Mouse (Mus musculus) mature B cell (primary cell): Measurements from ENCODE around the gene Slc41a2.

Source experiments
- in situ Hi-C: fragments of 300-500 bp; cut with MboI; formaldehyde crosslinking; loops from 2 replicates; pipeline ENCODE4 v1.14.3; 2019

Slc41a2 gene

DNA sequence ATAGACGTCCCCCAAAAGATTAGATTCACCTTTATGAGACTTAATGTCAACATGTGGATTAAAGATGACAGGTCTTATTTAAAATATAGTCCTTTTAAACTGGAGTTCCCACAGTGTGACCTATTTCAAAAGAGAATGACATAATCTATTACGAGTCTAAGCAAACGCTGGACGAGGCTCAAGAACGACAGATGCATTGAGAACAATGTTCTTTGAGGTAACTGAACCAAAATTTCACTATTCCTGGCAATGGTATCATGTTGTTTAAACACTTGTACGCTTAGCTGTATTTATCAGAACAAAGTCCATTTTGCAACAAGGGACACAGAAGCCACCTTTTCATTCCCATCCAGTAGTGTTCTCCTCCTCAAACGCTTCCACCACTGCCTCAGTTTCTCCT, 27.3 kb downstream of the Slc41a2 start:
- in situ Hi-C loops, result no loop called here

DNA sequence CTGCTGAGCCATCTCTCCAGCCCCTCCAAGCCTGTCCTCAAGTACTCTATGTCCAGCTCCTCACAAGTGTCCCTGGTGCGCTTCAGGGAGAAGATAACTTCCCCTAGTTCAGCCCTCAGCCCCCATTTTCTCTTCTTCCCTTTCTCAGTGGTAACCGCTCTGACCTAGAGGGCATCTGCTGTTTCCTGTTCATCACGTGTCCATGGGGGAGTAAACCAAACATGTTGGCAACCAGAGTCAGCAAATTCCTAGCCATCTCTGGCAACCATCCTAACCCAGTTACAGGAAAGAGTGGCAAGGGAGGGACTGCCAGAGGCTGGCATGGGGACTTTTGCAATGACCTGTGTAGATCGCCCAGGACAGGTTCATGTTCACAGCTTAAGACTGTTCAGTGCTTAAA, 36.0 kb downstream of the Slc41a2 start:
- in situ Hi-C loops, result no loop called here

DNA sequence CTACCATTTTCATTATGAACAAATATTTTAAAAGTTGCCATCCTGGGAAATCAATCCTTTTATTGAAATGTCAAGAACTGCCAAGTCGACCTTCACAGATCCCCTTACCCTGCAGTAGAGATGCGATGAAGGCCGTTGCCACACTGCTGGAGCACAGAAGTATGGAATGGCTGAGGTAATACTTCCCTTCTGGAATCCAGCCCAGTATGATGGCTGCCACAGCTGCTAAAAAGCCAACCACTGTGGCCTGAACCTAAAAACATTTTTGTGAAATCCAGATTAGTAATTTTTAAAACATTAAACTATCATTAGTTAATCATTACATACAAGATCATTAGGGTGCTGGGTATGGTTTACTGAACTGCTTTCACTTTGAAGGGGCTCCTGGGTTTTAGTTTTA, 36.6 kb downstream of the Slc41a2 start:
- in situ Hi-C loops, result no loop called here

DNA sequence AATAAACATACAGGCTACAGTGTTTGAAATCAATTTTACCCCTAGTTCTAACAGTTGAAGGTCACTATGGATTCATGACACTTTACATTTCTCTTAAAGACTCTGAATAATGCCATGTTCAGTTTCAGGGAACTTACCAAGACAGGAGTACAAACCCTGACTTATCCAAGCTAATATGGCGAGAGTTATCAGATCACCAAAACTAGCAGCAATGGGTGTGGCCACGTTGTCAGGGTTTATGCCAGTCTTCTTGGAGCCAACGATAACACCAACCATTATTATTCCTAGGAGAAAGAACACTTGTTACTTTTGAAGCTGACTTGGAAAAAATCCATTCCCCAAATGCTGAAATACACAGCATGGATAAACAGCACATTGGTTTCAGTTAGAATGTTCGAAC, 40.7 kb downstream of the Slc41a2 start:
- in situ Hi-C loops, result no loop called here

DNA sequence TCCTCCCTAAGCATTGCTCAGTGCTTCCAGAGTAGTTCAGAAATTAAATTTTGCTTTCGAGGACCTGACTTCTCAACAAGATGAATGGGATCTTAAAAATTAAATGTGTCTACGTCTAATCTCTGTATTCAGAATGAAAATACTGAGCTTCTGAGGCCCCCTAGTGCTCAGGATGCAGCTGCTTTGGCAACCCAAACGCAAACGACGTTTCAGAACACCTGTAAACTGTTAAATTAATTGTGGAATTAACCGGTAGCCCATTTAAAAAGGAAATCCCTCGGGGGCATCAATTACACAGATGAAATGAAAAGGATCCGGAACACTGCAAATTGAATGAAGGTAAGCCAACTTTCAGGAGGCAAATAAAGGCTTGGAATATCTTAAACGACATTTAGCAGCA, 42.9 kb downstream of the Slc41a2 start:
- in situ Hi-C loops, result no loop called here

DNA sequence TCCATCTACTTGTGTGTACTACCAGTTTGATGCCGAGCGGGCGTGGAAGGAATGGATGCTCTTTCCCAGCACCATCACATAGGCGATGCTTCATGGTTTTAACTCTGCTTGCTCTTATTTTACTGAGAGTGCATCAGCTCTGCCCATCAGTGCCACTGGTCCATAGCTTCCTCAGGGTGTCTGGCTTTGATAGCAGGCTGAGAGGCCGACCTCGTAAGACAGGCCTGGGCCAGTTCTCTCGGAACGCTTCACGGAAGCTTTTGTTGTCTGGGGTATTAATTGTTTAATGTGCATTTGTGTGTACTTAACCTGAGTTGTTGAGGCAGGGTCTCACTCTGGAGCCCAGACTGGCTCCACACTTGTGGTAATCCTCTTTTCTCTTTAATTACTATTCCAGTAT, 44.3 kb downstream of the Slc41a2 start:
- in situ Hi-C loops, result no loop called here

DNA sequence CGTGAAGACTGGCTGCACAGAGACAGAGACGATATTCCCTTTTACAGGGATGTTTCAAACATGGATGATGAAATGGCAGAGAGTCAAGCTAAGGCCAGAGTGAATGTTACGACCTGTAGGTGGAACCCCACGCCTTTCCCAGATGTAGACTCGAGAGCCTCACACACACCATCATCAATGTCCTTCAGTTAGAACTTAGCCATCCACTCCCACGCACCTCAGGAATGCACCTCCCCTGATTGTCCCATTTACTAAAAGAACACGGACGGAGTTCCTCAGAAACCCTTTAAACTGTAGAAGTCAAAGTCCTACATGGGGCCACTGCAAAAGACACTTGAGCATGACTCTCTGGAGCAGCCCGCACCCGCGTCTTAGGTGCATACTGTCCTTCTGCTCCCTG, 46.0 kb downstream of the Slc41a2 start:
- in situ Hi-C loops, result no loop called here

DNA sequence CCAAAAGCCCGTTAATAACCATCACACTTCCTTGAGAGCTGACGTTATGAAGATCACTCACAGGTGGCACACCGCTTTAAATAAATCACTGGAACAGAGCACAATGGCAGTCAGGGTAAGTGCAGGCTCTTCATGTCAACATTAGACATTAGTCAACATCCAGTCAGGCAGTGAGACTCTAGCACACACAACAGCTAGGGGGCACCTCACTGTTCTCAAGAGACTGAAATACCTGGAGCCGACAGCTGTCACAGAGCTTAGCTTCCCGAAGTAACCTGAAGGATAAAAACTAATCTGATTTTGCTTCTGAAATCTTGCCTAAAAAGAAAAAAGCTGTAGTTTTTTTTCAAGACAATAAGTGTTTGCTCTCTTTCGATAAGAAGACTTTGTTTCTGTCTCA, 49.9 kb downstream of the Slc41a2 start:
- in situ Hi-C loops, result no loop called here

DNA sequence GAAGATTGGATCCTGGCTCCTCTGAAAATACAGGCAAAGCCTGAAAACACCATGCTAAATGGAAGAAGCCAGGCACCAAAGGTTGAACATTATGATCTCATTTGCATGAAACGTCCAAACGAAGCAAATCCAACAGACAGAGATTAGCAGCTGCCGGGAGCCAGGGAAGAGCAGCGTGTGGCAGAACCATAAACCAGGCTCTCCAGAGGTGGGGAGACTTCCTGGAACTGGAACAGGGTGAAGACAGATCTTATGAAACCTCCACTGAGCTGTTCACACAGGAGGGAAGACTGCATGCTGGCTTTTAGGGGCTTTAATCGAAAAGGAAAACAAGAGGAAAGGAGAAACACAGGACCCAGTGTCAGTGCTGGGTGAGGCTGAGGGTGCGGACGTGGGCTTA, 51.3 kb downstream of the Slc41a2 start:
- in situ Hi-C loops, result no loop called here

DNA sequence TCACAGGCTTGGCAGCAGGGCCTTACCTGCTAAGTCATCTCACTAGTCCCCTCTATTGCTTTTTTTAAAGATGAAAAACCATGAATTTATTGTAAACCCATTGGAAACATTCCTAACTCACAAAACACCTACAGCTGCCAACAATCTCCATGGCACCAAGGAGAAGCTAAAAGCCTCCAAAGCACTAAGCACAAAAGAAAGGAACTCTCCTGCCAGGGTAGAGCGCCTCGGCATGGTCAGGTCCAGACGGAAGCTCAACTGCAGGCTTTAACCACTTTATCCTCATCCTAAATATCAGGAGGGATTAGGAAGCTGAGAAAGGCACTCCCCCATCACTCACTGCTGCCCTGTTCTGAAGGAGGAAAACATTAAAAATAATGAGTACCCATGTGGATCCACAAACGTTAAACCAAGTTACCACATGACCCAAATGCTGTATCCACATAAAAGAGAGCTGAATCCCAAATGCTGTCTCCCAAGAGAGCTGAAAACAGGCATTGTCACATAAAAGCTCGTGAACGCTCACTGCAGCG, 51.9 kb downstream of the Slc41a2 start:
- in situ Hi-C loops, result no loop called here

DNA sequence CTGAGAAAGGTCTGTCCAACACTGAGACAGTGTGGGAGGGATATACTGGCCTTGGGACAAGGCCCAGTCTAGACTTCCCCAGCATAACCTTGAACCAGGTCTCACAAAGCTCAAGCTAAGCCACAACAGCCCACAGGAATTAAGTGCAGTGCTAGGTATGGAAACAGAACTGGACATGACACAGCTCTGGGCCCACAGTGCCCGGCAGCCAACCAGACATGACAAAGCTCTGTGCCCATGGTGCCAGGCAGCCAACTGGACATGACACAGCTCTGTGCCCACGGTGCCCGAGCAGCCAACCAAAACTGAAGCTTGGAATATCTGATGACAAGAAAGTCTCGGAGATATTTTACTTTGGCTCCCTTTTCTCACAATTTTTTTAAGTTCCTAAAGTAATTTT, 52.8 kb downstream of the Slc41a2 start:
- in situ Hi-C loops, result no loop called here

DNA sequence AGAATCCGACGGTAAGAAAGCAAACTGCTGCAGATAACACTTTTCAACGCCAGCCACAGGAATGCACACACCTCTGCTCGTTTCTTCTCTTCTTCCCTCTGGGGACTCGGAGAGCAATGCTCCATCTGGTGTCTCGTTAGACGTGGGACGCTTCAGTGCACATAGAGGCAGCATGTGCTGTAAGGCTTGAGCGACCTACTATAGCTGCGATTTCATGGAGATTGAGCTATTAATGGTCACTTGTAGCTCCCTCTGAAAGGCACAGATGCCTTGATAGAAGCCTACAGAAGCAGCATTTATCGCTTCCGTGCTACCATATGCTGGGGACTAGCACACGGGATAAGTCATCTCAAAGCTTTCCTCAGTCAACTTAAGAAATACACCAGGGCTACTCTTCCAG, 71.0 kb downstream of the Slc41a2 start:
- in situ Hi-C loops, result no loop called here

DNA sequence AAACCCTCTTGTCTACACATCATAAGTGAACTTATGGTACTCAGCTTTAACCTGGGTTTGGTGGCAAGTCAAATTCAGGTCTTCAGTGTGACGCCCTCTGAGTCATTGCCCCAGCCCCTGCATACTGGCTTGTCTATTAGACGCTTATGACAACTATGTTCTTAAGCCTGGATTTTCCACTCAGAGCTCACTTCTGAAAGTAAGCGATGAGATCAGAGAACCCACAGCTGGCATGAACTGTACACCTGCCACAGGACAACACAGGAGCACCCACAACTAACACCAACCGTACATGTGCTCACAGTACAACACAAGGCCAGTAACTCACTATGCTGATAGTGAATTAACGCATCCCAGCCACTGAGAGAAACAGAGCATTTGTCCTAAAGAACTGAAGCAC, 71.4 kb downstream of the Slc41a2 start:
- in situ Hi-C loops, result no loop called here

DNA sequence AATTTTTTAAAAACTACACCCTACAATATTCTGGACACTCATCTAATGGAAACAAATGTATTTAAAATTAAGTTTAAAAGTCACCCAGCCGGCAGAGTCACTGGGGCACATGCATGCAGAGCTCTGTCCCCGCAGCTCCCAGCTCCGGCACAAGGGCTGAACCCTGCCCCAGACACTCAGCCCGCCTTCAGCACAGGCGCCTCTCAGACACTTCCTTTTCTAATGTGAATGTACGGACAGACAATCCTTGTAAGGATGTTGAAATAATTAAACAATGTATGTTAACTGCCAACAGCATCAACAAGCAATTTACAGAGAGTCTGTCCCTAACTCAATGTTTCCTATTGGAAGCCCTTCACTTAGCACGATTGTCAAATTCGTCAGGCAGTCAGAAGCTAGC, 73.0 kb downstream of the Slc41a2 start:
- in situ Hi-C loops, result no loop called here

DNA sequence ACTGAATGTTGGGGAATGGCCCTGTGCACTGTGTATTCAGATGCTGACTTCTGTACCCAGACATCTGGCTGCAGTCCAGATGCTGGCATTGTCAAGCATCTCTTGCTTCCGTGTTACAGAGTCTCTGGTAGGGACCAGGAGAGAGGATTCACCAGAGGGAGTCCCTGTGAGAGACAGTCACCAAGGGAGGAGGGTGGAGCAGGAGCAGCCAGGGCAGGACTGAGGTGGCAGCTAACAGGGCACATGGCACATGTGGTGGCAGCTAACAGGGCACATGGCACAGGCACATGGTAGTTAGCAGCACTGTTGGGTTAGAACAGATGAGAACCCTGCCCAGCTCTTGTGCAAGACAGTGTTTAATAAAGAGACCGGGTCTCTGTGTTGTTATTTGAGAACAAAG, 73.6 kb downstream of the Slc41a2 start:
- in situ Hi-C loops, result no loop called here

DNA sequence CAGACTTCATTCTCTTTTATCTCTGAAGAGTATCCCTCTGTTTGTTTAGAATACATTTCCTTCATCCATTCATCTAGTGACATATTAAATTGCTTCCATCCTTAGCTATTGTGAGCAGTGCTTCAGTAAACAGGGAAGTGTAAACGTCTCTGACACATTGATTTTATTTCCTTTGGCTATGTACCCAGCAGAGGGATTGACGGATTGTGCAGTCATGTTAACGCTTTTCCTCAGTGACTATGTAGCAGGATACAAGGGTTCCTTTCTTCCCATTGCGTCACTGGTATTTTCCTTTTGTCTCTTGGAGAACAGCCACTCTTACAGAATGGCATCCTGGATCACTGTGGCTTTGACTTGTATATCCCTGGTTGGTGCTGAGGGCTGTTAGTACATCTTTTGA, 76.4 kb downstream of the Slc41a2 start:
- in situ Hi-C loops, result no loop called here

DNA sequence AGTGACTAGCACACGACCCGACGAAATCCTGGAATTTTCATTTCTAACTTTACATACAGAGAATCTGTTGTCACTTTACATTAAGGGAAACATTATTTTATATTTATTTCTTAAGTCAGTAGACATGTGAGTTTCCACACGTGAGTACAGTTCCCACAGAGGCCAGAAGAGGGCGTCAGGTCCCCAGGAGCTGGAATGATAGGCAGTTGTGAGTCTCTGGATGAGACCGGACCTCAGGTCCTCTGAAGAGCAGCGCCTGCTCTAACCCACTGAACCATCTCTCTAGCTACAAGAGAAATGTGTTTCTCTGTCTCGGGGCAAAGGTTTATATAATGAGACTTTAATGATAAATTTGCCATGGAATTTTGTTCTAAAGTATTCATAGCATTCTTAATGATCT, 86.3 kb downstream of the Slc41a2 start:
- in situ Hi-C loops, result no loop called here

DNA sequence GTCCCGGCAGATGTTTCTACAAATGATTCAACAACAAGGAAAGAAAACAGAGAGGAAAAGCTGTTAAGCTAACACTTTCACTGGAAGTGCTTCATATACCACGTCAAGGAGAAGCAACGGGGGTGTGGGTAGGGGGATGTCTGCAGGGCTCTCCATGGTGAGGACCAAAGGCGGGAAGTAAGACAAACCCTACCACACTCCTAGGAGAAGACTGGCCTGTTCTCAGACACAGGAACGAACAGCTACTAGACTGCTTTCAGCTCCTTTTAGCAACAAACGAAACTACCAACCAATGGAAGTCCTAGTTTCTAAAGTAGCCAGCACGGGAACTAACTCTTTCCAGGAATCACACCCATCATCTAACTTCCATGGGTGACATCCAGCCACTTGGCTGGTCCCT, 89.6 kb downstream of the Slc41a2 start:
- in situ Hi-C loops, result no loop called here

DNA sequence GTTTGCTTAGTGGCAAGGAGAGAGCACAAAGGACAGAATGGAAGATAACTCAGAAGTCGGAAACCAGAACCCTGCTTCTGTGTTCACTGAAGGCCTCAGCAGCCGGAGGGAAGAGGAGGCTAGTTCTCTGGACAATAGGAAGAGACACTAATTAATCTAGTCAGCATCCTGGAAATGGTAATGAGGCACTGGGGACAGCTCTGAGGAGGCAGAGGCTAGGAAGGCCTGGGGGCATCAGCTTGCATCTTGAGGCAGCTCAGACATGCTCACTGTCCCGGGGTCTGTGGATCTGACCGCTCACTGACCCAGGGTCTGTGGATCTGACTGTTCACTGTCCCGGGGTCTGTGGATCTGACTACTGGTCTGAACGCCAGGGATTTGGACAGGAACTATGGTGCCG, 92.0 kb downstream of the Slc41a2 start:
- in situ Hi-C loops, result no loop called here

DNA sequence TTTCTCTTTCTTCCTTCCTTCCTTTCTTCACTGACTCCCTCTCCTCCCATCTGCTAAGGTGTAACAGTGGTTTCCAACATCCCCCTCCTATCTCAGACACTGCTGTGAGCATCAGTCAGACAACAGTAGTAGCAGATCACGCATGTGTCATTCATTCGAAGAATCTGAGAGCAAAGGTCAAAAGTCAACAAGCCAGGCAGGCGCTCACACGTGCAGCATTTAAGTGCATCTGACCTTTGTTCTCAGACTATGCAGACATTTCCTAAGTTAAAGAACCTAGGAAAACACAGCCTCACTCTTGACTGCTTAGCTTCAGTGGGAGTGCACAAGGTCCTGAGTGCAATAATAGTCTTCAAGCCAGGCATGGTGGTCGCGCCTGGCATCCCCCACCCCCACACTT, 93.6 kb downstream of the Slc41a2 start:
- in situ Hi-C loops, result no loop called here

DNA sequence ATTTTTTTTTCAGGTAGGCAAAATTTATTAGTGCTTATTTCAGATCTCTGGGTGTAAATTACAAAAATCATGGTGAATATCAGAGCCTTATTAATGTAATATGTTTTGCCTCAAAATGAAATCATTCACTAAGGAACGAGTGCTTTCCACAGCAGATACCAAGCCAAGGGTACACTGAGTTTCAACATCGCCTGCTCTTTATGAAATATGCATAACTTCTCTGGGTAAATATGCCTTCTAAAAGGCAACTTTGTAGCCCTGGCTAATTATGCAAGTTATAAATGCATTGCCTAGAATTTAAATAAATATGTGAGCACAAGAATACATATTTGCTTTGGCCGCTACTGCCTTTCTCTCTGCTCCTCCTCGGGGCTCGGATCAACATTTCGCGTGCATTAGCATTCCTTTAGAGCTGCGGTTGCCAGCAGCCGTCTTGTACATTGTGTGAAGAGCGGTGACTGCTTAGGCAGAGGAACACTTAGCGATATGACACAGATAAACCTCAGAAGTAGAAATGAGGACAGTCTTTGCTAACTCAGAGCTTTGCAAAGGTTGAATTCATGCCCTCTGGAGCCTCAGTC, 95.5 kb downstream of the Slc41a2 start:
- in situ Hi-C loops, result no loop called here

DNA sequence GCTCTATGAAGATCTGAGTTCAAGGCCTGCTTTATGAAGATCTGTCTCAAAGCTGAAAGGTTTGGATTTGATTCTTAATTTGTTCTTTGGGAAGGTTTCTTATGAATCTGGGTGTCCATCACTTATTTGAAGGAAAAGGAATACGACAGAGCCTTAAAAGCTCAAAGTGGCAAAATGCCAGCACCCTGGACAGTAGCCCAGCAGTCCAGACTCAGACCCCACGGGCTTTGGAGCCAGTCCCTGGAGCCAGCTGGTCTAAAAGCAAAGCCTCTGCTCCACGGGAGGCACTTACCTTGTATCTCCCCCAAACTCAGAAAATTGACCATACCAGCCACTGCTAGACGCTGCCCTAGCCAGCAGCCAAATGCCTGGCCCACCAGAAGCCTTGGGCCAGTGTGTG, 103.3 kb downstream of the Slc41a2 start:
- in situ Hi-C loops, result no loop called here

DNA sequence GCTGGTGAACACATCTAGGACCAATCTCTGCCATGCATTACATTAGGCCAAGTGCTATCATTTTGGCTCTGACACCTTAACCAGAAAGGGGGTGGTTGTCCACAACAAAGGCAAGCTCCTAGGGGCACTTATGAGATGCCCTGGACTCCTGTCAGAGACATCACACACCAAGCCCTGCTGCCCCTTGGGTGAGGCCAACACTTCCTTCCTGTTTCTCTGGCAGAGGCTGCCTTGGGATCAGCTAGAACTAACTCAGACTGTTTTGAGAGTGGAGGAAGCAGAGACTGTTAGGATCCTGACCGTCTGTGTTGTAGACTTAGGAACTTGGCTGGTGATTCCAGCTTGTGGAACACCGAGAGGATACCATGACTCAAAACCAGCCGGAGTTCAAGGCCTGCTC, 103.7 kb downstream of the Slc41a2 start:
- in situ Hi-C loops, result no loop called here

DNA sequence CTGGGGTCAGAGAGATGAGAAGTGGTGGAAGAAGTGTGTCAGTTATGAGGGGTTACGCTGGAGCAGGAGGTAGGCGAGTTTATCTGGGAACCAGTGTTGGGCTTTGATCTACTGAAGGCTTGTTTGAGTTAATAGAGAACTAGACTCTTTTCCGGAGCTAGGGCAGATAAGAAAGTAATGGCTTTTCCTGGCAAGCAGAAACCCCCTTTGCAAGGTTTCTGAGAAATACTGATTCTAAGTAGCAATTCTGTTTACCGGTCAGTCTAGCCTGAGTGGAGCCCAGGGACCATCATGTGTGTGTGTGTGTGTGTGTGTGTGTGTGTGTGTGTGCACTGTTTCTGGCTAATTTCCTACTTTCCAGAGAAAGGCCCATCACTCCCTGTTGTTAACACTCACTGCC, 109.1 kb downstream of the Slc41a2 start:
- in situ Hi-C loops, result no loop called here

DNA sequence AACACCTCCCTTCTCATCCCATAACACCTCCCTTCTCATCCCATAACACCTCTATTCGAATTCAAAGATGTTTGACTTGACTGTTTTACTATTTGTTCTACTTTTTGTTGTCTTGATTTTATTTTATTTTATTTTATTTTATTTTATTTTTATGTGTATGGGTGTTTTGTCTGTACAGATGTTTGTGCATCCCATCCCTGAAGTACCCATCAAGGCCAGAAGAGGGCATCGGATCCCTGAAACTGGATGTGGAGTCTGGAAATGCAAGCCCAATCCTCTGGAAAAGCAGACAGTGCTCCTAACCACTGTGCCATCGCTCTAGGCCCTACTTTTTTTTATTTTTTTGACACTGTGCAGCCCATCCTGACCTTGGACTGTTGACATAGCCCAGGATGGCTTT, 112.7 kb downstream of the Slc41a2 start:
- in situ Hi-C loops, result no loop called here
